Mouse (Mus musculus) WW6 (cell line): Measurements from ENCODE around the gene Bmper.

ENCODE experiments used
- DNase-seq: peaks from one replicate; pipeline ENCODE4 v3.0.0-alpha.2; 2013; ENCODE audit warnings: low read depth, low spot score

Bmper gene

GRCm38 (mm10) chr9:23432631-23433030 is 209.8 kb downstream of the Bmper start:
- DNase-seq, result no peak

- DNase-seq, result no peak
Observed at GRCm38 (mm10) chr9:23433238-23433637, 210.4 kb downstream of the Bmper start.

- DNase-seq, result no peak
Observed at GRCm38 (mm10) chr9:23436751-23437150, 213.9 kb downstream of the Bmper start.

- DNase-seq, result no peak
Observed at GRCm38 (mm10) chr9:23438662-23439061, 215.8 kb downstream of the Bmper start.

GRCm38 (mm10) chr9:23442168-23442567 is 219.3 kb downstream of the Bmper start:
- DNase-seq, result no peak

GRCm38 (mm10) chr9:23444975-23445374 is 222.1 kb downstream of the Bmper start:
- DNase-seq, result no peak

GRCm38 (mm10) chr9:23447271-23447961 is 224.5 kb downstream of the Bmper start:
- no peak for DNase-seq

- DNase-seq, result no peak
Observed at GRCm38 (mm10) chr9:23453309-23453708, 230.4 kb downstream of the Bmper start.

- no peak for DNase-seq
Observed at GRCm38 (mm10) chr9:23457186-23457585, 234.3 kb downstream of the Bmper start.

- no peak for DNase-seq
Observed at GRCm38 (mm10) chr9:23460721-23461120, 237.8 kb downstream of the Bmper start.

GRCm38 (mm10) chr9:23462949-23463608 is 240.2 kb downstream of the Bmper start:
- peak; percentile 1 for DNase-seq

GRCm38 (mm10) chr9:23464981-23465630 is 242.2 kb downstream of the Bmper start:
- no peak for DNase-seq

GRCm38 (mm10) chr9:23469886-23470285 is 247.0 kb downstream of the Bmper start:
- no peak for DNase-seq

- DNase-seq, result no peak
Observed at GRCm38 (mm10) chr9:23485851-23486250, 263.0 kb downstream of the Bmper start.

- no peak for DNase-seq
Observed at GRCm38 (mm10) chr9:23486725-23487378, 264.0 kb downstream of the Bmper start.

GRCm38 (mm10) chr9:23488265-23488664 is 265.4 kb downstream of the Bmper start:
- DNase-seq, result no peak

GRCm38 (mm10) chr9:23495400-23495799 is 272.5 kb downstream of the Bmper start:
- DNase-seq, result no peak

GRCm38 (mm10) chr9:23497626-23498025 is 274.8 kb downstream of the Bmper start:
- DNase-seq, result no peak

- DNase-seq, result no peak
Observed at GRCm38 (mm10) chr9:23533870-23534269, 311.0 kb downstream of the Bmper start.
